ENCODE assay signal across 8 mouse cellular contexts in genomic region chr5:151233400-151234031, GRCm38 (mm10). TPM values are rescaled to one million over a fixed set of nuclear protein-coding genes. Genes with fewer than 3 reads are reported as not detected.
DNase-seq lines count a peak whose midpoint lies in the region; ATAC-seq and TF ChIP-seq lines count a peak whose summit lies in the region.

TSS of gene Stard13 (minus strand) at chr5:151233836.

- peak; percentile 81 for ATAC-seq in embryonic facial prominence, embryonic 14.5 days (ENCODE audit: low read depth)
- ATAC-seq in heart, embryonic 12.5 days (ENCODE audit: insufficient number of reproducible peaks, low FRiP score), result peak; percentile 81
- ATAC-seq in kidney, embryonic 15.5 days (replicated peaks; ENCODE audit: low FRiP score), result peak; percentile 93
- peak; percentile 49 for ATAC-seq in liver, embryonic 13.5 days (ENCODE audit: low read depth)
- ATAC-seq in neural tube, embryonic 12.5 days (ENCODE audit: low FRiP score, low read depth), result peak; percentile 77

- H3K36me3 ChIP-seq in spleen, adult 2 months (ENCODE audit: control insufficient read depth, insufficient read depth, low read length), result no peaks in the 10 kb centered on the region
- no peaks in the 10 kb centered on the region for H3K36me3 ChIP-seq in embryonic facial prominence, embryonic 14.5 days (ENCODE audit: control insufficient read depth, insufficient read depth, low read length)
- H3K36me3 ChIP-seq in heart, embryonic 12.5 days, result no peaks in the 10 kb centered on the region
- no peaks in the 10 kb centered on the region for H3K36me3 ChIP-seq in kidney, embryonic 15.5 days
- no peaks in the 10 kb centered on the region for H3K36me3 ChIP-seq in liver, embryonic 13.5 days
- no peaks in the 10 kb centered on the region for H3K36me3 ChIP-seq in neural tube, embryonic 12.5 days

- DNase-seq in spleen, adult 2 months (ENCODE audit: low read depth in 1 of 2, low spot score in 2 of 2), result no peak
- DNase-seq in spleen, postnatal 36 days (ENCODE audit: low spot score in 2 of 2), result no peak
- peak; percentile 45 for DNase-seq in embryonic facial prominence, embryonic 14.5 days (ENCODE audit: low spot score)
- no peak for DNase-seq in liver, embryonic 13.5 days
- DNase-seq in yolk sac, embryonic 10.5 days (ENCODE audit: low spot score), result peak; percentile 54

- 3% methylated on average over 49 of the region's 49 CpGs for WGBS in spleen, adult 2 months
- 0% methylated on average over 44 of the region's 49 CpGs for WGBS in embryonic facial prominence, embryonic 14.5 days
- WGBS in heart, embryonic 12.5 days, result under 1% methylated on average over 49 of the region's 49 CpGs
- under 1% methylated on average over 49 of the region's 49 CpGs for WGBS in kidney, embryonic 15.5 days
- whole genome bisulfite sequencing in liver, embryonic 13.5 days (ENCODE audit: insufficient replicate concordance), result 2% methylated on average over 49 of the region's 49 CpGs
- under 1% methylated on average over 49 of the region's 49 CpGs for WGBS in neural tube, embryonic 12.5 days

- H3K27me3 ChIP-seq in spleen, adult 2 months (ENCODE audit: control insufficient read depth, insufficient read depth, low read length), result peaks cover 8% of the 10 kb centered on the region
- peaks cover 7% of the 10 kb centered on the region; the same call in 1 of the 2 replicates for H3K27me3 ChIP-seq in embryonic facial prominence, embryonic 14.5 days (replicated peaks; ENCODE audit: control insufficient read depth, insufficient read depth, low read length)
- peaks cover 3% of the 10 kb centered on the region for H3K27me3 ChIP-seq in heart, embryonic 12.5 days (replicated peaks)
- no peaks in the 10 kb centered on the region for H3K27me3 ChIP-seq in kidney, embryonic 15.5 days
- peaks cover 30% of the 10 kb centered on the region for H3K27me3 ChIP-seq in liver, embryonic 13.5 days
- peaks cover 13% of the 10 kb centered on the region for H3K27me3 ChIP-seq in neural tube, embryonic 12.5 days (replicated peaks)

- TF ChIP-seq CTCF in spleen, adult 2 months (IDR thresholded peaks at IDR 0.05; ENCODE audit: extremely low read depth, insufficient read depth, insufficient read length, insufficient replicate concordance), result no peak

- peak within 1 kb of the TSS; percentile 1; the same call in 1 of the 2 replicates for H3K4me3 ChIP-seq in spleen, adult 2 months (ENCODE audit: extremely low read depth, insufficient read depth, insufficient read length)
- peak within 1 kb of the TSS; percentile 56 for H3K4me3 ChIP-seq in embryonic facial prominence, embryonic 14.5 days (ENCODE audit: low read depth, low read length)
- peak within 1 kb of the TSS; percentile 59 for H3K4me3 ChIP-seq in heart, embryonic 12.5 days
- H3K4me3 ChIP-seq in kidney, embryonic 15.5 days (replicated peaks), result peak within 1 kb of the TSS; percentile 67
- peak within 1 kb of the TSS; percentile 52 for H3K4me3 ChIP-seq in liver, embryonic 13.5 days (replicated peaks)
- H3K4me3 ChIP-seq in neural tube, embryonic 12.5 days, result peak within 1 kb of the TSS; percentile 50

- peak within 1 kb of the TSS; percentile 98 for H3K4me2 ChIP-seq in embryonic facial prominence, embryonic 14.5 days (ENCODE audit: low read depth, low read length)
- peak within 1 kb of the TSS; percentile 97 for H3K4me2 ChIP-seq in heart, embryonic 12.5 days
- H3K4me2 ChIP-seq in kidney, embryonic 15.5 days, result peak within 1 kb of the TSS; percentile 98
- peak within 1 kb of the TSS; percentile 67 for H3K4me2 ChIP-seq in liver, embryonic 13.5 days
- peak within 1 kb of the TSS; percentile 82 for H3K4me2 ChIP-seq in neural tube, embryonic 12.5 days (replicated peaks)

- H3K9ac ChIP-seq in embryonic facial prominence, embryonic 14.5 days (ENCODE audit: low read depth, low read length), result peak within 1 kb of the TSS; percentile 74
- H3K9ac ChIP-seq in heart, embryonic 12.5 days, result peak within 1 kb of the TSS; percentile 73
- H3K9ac ChIP-seq in kidney, embryonic 15.5 days, result peak within 1 kb of the TSS; percentile 67
- H3K9ac ChIP-seq in liver, embryonic 13.5 days, result peak within 1 kb of the TSS; percentile 55; the same call in 1 of the 2 replicates
- H3K9ac ChIP-seq in neural tube, embryonic 12.5 days, result peak within 1 kb of the TSS; percentile 61

- H3K4me1 ChIP-seq in spleen, adult 2 months (ENCODE audit: control insufficient read depth, insufficient read depth, insufficient read length), result no peaks in the 10 kb centered on the region
- no peaks in the 10 kb centered on the region for H3K4me1 ChIP-seq in embryonic facial prominence, embryonic 14.5 days (ENCODE audit: control insufficient read depth, insufficient read depth, low read length)
- H3K4me1 ChIP-seq in heart, embryonic 12.5 days (replicated peaks), result peaks cover 3% of the 10 kb centered on the region; the same call in 1 of the 2 replicates
- peaks cover 17% of the 10 kb centered on the region for H3K4me1 ChIP-seq in kidney, embryonic 15.5 days
- H3K4me1 ChIP-seq in liver, embryonic 13.5 days (replicated peaks), result 0 out of 2 replicates have a peak, but pooled peaks cover 3% of the 10 kb centered on the region
- H3K4me1 ChIP-seq in neural tube, embryonic 12.5 days, result peaks cover 9% of the 10 kb centered on the region; the same call in 1 of the 2 replicates

- H3K9me3 ChIP-seq in embryonic facial prominence, embryonic 14.5 days (ENCODE audit: control insufficient read depth, low read length), result no peaks in the 10 kb centered on the region
- H3K9me3 ChIP-seq in heart, embryonic 12.5 days (replicated peaks), result no peaks in the 10 kb centered on the region
- no peaks in the 10 kb centered on the region for H3K9me3 ChIP-seq in kidney, embryonic 15.5 days (replicated peaks)
- H3K9me3 ChIP-seq in liver, embryonic 13.5 days (replicated peaks), result no peaks in the 10 kb centered on the region
- no peaks in the 10 kb centered on the region for H3K9me3 ChIP-seq in neural tube, embryonic 12.5 days

- no peak for TF ChIP-seq POLR2A in spleen, adult 2 months (IDR thresholded peaks at IDR 0.05; ENCODE audit: low read depth, low read length)

- H3K27ac ChIP-seq in spleen, adult 2 months (ENCODE audit: insufficient read depth, low read length), result no peak within 1 kb of the TSS
- H3K27ac ChIP-seq in embryonic facial prominence, embryonic 14.5 days (replicated peaks; ENCODE audit: low read depth, low read length), result no peak within 1 kb of the TSS; the same call in 1 of the 2 replicates
- no peak within 1 kb of the TSS for H3K27ac ChIP-seq in heart, embryonic 12.5 days (ENCODE audit: poor library complexity, severe bottlenecking)
- H3K27ac ChIP-seq in kidney, embryonic 15.5 days, result peak within 1 kb of the TSS; percentile 45
- H3K27ac ChIP-seq in liver, embryonic 13.5 days, result no peak within 1 kb of the TSS
- no peak within 1 kb of the TSS for H3K27ac ChIP-seq in neural tube, embryonic 12.5 days

RNA-seq across cellular contexts. Expression of gene Stard13, which starts in this region (rescaled TPM):
- 1.4 TPM in 2 replicates for polyA plus RNA-seq in spleen, adult 2 months (2012; rRNA removed)
- 13.3 and 13.6 TPM in 2 replicates for polyA plus RNA-seq in embryonic facial prominence, embryonic 14.5 days (2014; fragmentation: Nextera tagmentation; extraction: Ambion mirVana)
- polyA plus RNA-seq in heart, embryonic 12.5 days (2016; fragmentation: Nextera tagmentation; extraction: Ambion mirVana), result 3.2 and 4.1 TPM in 2 replicates
- 10.6 and 11.3 TPM in 2 replicates for polyA plus RNA-seq in kidney, embryonic 15.5 days (2015; fragmentation: Nextera tagmentation; extraction: Ambion mirVana)
- polyA plus RNA-seq in liver, embryonic 13.5 days (2015; fragmentation: Nextera tagmentation; extraction: Ambion mirVana), result 1.2 TPM in 2 replicates
- 9.5 and 11.2 TPM in 2 replicates for polyA plus RNA-seq in neural tube, embryonic 12.5 days (2016; fragmentation: Nextera tagmentation; extraction: Ambion mirVana)

Comparison
In these comparisons a context has a peak if more than half of its experiments do, and no peak if none do; other contexts are left out.
1. DNase-seq: peak in embryonic facial prominence, embryonic 14.5 days (single experiment) and yolk sac, embryonic 10.5 days (single experiment); none in spleen, adult 2 months (0 of 2), spleen, postnatal 36 days (0 of 2) and liver, embryonic 13.5 days (single experiment).
2. H3K4me3 ChIP-seq: peak in every context shown above with its lines; median percentile 67 in kidney, embryonic 15.5 days; 59 in heart, embryonic 12.5 days; 56 in embryonic facial prominence, embryonic 14.5 days; 52 in liver, embryonic 13.5 days; 50 in neural tube, embryonic 12.5 days; 1 in spleen, adult 2 months.
3. Peak in every context shown above with its lines, with median percentiles within 50 percentile points of each other: ATAC-seq, H3K4me2 ChIP-seq and H3K9ac ChIP-seq.